Mouse (Mus musculus) monocyte, adult 5-6 weeks (primary cell): Measurements from ENCODE around the gene Ifnz. TPM values are rescaled to one million over a fixed set of nuclear protein-coding genes. Genes with fewer than 3 reads are reported as not detected.
"Not testable (repeated sequence)": the region's sequence is repeated elsewhere in the genome, so short reads cannot be mapped to it uniquely, and the experiment has no call there.

Experiments
- ATAC-seq: fragments of 153-309, 156-312 bp; replicated peaks from 2 replicates; pipeline ENCODE4 v1.8.0; 2017; ENCODE audit warnings: mild to moderate bottlenecking; ENCODE audit not compliant: low TSS enrichment, insufficient number of reproducible peaks, severe bottlenecking, poor library complexity, low FRiP score
- total RNA-seq: library from RNA; stranded (forward); fragments of 200-1000, 200-491, 200-594 nt; gene quantifications from 3 replicates; pipeline ENCODE4 v1.2.3, GENCODE M21; 2017

The Ifnz gene
- total RNA-seq, 1 experiment from 2014 or later: not detected

- ATAC-seq: not testable (repeated sequence)
These were observed 2.4 kb upstream of the Ifnz start, which contains the start of gene Gm13272 for GRCm38 (mm10) chr4:88779550-88779949. Gm13272 (plus strand) TSS chr4:88779850.

GRCm38 (mm10) chr4:88780320-88780719 lies 1.6 kb upstream of the Ifnz start:
- ATAC-seq: not testable (repeated sequence)

- not testable (repeated sequence) for ATAC-seq
These were observed 404 bp downstream of the Ifnz start for GRCm38 (mm10) chr4:88782335-88782734.

GRCm38 (mm10) chr4:88785409-88785808 lies 3.5 kb downstream of the Ifnz start, which contains the start of gene Gm13276:
Gm13276 (plus strand) TSS chr4:88785709.
- ATAC-seq: not testable (repeated sequence)

GRCm38 (mm10) chr4:88788402-88788801 lies 6.5 kb downstream of the Ifnz start, which contains the start of gene Gm13277:
Gm13277 (plus strand) TSS chr4:88788632.
- ATAC-seq: not testable (repeated sequence)

- not testable (repeated sequence) for ATAC-seq
These were observed 9.3 kb downstream of the Ifnz start, which contains the start of gene Gm13278 for GRCm38 (mm10) chr4:88791250-88791649. Gm13278 (plus strand) TSS chr4:88791550.

GRCm38 (mm10) chr4:88793936-88794675 lies 12.2 kb downstream of the Ifnz start, which contains the start of gene Gm13275:
Gm13275 (plus strand) TSS chr4:88794487.
- ATAC-seq: not testable (repeated sequence)

GRCm38 (mm10) chr4:88797097-88797496 lies 15.2 kb downstream of the Ifnz start, which contains the start of gene Gm13279:
Gm13279 (plus strand) TSS chr4:88797397.
- not testable (repeated sequence) for ATAC-seq

- not testable (repeated sequence) for ATAC-seq
These were observed 17.4 kb downstream of the Ifnz start, which contains the start of gene Gm13285 for GRCm38 (mm10) chr4:88799365-88799764. Gm13285 (plus strand) TSS chr4:88799665.

GRCm38 (mm10) chr4:88802954-88803353 lies 21.0 kb downstream of the Ifnz start, which contains the start of gene Gm13287:
Gm13287 (plus strand) TSS chr4:88803254.
- ATAC-seq: not testable (repeated sequence)

GRCm38 (mm10) chr4:88805231-88805630 lies 23.3 kb downstream of the Ifnz start, which contains the start of gene Gm13288:
Gm13288 (plus strand) TSS chr4:88805531.
- not testable (repeated sequence) for ATAC-seq

- not testable (repeated sequence) for ATAC-seq
These were observed 23.8 kb downstream of the Ifnz start for GRCm38 (mm10) chr4:88805761-88806160.

- no peak for ATAC-seq
These were observed 34.0 kb downstream of the Ifnz start, which contains the start of gene Ifna7 for GRCm38 (mm10) chr4:88815928-88816327. Ifna7 (plus strand) TSS chr4:88816228.

- no peak for ATAC-seq
These were observed 37.7 kb downstream of the Ifnz start, which contains the start of gene Ifna11 for GRCm38 (mm10) chr4:88819659-88820058. Ifna11 (plus strand) TSS chr4:88819959.

GRCm38 (mm10) chr4:88822995-88823394 lies 41.1 kb downstream of the Ifnz start:
- ATAC-seq: no peak

GRCm38 (mm10) chr4:88827116-88827515 lies 45.2 kb downstream of the Ifnz start, which contains the start of gene Ifna6:
Ifna6 (plus strand) TSS chr4:88827416.
- not testable (repeated sequence) for ATAC-seq

- no peak for ATAC-seq
These were observed 48.6 kb downstream of the Ifnz start for GRCm38 (mm10) chr4:88830523-88830922.
